Mouse (Mus musculus): ENCODE measurements around the gene Nt5c1b. TPM values are rescaled to one million over a fixed set of nuclear protein-coding genes. Genes with fewer than 3 reads are reported as not detected.

Nt5c1b gene
- polyA plus RNA-seq, 1 experiment from 2014 or later: not detected

Other genes with a start within 250 kb of the Nt5c1b start
- 38.7 and 38.9 TPM in 2 replicates for gene Rdh14, start 20.8 kb downstream of the Nt5c1b start, polyA plus RNA-seq (2014; fragmentation: Nextera tagmentation; extraction: Ambion mirVana)

All from intestine, embryonic 14.5 days (tissue).